Mouse (Mus musculus) limb, embryonic 12.5 days (tissue): ENCODE measurements around the gene Btn2a2. TPM values are rescaled to one million over a fixed set of nuclear protein-coding genes. Genes with fewer than 3 reads are reported as not detected.

Experiments
- ATAC-seq: fragments of 200-750 bp; cut with Nextera tagmentation; 2 replicates; pipeline ENCODE4 v1.8.0; 2017; ENCODE audit warnings: low read depth, moderate TSS enrichment; ENCODE audit not compliant: insufficient number of reproducible peaks, insufficient read depth, low FRiP score, low TSS enrichment
- H3K27ac ChIP-seq: fragments of 300-500 bp; sonication (generic); 2 replicates; pipeline ENCODE4 v1.5.1; 2016; ENCODE audit warnings: mild to moderate bottlenecking, moderate library complexity
- H3K27me3 ChIP-seq: fragments of 300-500 bp; sonication (generic); 2 replicates; pipeline ENCODE4 v1.6.1; 2016; ENCODE audit warnings: mild to moderate bottlenecking, moderate library complexity
- H3K36me3 ChIP-seq: fragments of 300-500 bp; sonication (generic); 2 replicates; pipeline ENCODE4 v1.6.1; 2016; ENCODE audit warnings: mild to moderate bottlenecking, moderate library complexity
- H3K4me1 ChIP-seq: fragments of 300-500 bp; sonication (generic); replicated peaks from 2 replicates; pipeline ENCODE4 v1.6.1; 2016
- H3K4me2 ChIP-seq: fragments of 300-500 bp; sonication (generic); 2 replicates; pipeline ENCODE4 v1.6.1; 2016; ENCODE audit warnings: mild to moderate bottlenecking, moderate library complexity
- H3K4me3 ChIP-seq: fragments of 300-500 bp; sonication (generic); replicated peaks from 2 replicates; pipeline ENCODE4 v1.5.1; 2016; ENCODE audit warnings: mild to moderate bottlenecking
- H3K9ac ChIP-seq: fragments of 300-500 bp; sonication (generic); replicated peaks from 2 replicates; pipeline ENCODE4 v1.6.1; 2016; ENCODE audit warnings: mild to moderate bottlenecking, moderate library complexity
- H3K9me3 ChIP-seq: fragments of 300-500 bp; sonication (generic); 2 replicates; pipeline ENCODE4 v1.6.1; 2016; ENCODE audit warnings: mild to moderate bottlenecking, moderate library complexity
- WGBS: fragments of 180-500 bp; shearing (Covaris S2); methylation state at CpG from one replicate; pipeline ENCODE4 v1.1.7; 2016; 5-methylcytosine and 5-hydroxymethylcytosine counted together
- polyA plus RNA-seq: library from polyadenylated mRNA; unstranded; fragments of >200 nt; fragmentation: Nextera tagmentation; extraction: Ambion mirVana; gene quantifications from 2 replicates; pipeline ENCODE4 v1.2.1, GENCODE M21; 2016

Btn2a2 gene
- polyA plus RNA-seq, 1 experiment from 2014 or later = 1.9 TPM

DNA sequence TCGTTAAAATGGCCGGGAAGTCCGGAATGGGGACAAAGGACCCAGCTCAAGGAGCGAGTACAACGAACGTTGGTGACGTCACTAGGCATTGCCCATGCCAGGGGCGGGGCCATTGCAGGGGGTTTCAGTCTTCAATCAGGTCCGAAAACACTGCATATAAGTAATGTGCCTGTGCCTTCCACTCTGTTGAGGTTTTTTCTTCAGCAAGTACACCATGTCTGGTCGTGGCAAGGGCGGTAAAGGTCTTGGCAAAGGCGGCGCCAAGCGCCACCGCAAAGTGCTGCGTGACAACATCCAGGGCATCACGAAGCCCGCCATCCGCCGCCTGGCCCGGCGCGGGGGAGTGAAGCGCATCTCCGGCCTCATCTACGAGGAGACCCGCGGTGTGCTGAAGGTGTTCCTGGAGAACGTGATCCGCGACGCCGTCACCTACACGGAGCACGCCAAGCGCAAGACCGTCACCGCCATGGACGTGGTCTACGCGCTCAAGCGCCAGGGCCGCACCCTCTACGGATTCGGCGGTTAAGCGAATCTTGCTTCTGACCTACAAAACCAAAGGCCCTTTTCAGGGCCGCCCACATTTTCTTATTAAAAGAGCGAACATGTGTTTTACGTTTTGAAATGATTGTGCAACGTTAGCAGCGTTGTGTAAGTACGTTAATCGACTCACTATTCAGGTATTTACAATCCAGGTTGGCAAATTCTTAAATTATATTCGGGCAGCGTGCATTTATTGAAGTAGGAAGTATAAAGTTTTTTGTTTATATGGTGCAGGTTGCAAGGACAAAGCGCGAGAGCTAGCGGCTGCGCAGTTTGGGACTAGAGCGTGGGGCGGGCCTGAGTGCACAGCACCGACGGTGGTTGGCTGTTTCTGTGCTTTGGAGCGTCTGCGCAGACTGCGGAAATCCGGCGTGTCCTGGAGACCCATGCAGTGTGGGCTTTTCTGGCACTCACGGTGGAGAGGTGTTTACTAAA, 42.5 kb upstream of the Btn2a2 start, which contains the start of gene Hist1h4h:
TSS of gene Hist1h4h (plus strand) at position 150 of the 975 bp plus-strand sequence.
- Histone ChIP-seq H3K4me2 (peak within 1 kb of the TSS; percentile 69), H3K9me3 (no peaks in the 10 kb centered on the region), H3K9ac (peak within 1 kb of the TSS; percentile 82), H3K4me3 (peak within 1 kb of the TSS; percentile 50), H3K27me3 (no peaks in the 10 kb centered on the region), H3K4me1 (peaks cover 27% of the 10 kb centered on the region), H3K27ac (peak within 1 kb of the TSS; percentile 98), H3K36me3 (no peaks in the 10 kb centered on the region)
- peak; percentile 78 for ATAC-seq
- under 1% methylated on average over 65 of the region's 70 CpGs for WGBS

DNA sequence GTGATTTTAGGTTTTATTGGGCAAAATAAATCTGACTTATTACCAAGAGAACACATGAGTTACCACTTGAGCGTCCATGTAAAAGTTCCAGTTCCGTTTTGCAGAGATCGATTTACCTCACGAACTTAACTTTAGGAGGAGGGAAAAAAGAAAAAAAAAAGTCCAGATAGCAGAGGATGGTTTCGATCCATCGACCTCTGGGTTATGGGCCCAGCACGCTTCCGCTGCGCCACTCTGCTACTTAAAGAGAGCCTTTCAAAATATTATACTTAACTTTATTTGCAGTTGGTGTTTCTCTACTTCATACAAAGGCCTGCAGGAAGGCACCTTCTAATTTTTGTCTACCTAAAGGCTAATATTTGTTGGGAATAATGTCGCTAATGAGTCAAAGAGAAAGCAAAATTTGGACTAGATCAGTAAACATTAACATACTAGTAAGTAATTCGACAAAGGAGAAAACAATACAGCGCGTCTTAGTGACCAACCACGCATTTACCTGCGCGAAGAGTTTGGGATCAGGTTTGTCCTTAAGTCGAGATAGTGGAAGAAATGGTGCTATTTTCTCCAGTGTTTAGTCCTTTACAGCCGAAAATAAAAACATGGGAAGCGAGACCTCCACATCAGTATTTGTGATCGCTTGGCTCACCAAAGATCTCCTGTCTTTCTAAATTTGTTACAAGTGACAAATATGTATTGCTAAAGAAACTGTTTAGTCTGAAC, 41.7 kb upstream of the Btn2a2 start:
- Histone ChIP-seq H3K9ac (peak overlapping the region; percentile 82), H3K4me3 (peak overlapping the region; percentile 50), H3K36me3 (no peaks in the 10 kb centered on the region), H3K4me2 (peak overlapping the region; percentile 69), H3K4me1 (peaks cover 29% of the 10 kb centered on the region), H3K27ac (peak overlapping the region; percentile 98), H3K9me3 (no peaks in the 10 kb centered on the region), H3K27me3 (no peaks in the 10 kb centered on the region)
- ATAC-seq = no peak
- under 1% methylated on average over 20 of the region's 20 CpGs for whole genome bisulfite sequencing

DNA sequence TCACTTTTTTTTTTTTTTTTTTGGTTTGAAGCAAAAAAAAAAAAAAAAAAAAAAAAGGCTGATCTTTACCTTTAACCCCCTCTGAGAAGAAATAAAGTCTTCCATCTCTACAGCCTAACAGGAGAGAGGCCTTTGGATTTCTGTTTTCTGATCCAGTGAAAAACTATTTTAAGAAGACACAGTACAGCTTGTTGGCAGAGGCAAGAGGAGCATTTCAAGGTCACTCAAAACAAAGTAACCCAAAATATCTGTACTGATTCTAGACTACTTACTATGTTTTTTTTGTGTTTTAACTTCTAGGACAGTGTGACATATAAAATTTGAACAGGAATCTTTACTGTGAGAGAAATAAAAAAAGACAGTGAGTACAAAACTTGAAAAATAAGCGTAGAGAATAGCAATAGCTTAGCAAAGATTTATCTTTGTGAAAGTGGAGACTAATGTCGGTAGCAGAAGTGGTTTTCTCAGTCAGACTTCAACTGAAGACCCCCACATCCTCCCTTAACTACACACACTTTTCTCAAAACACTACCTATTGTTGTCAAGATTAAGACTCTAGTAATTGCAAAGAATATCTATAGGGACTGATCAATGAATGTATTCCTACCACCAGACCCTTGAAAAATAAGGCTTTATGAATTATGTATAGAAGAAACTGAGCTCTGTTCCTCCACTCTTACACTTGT, 41.0 kb upstream of the Btn2a2 start:
- peak overlapping the region; percentile 82 for H3K9ac ChIP-seq
- WGBS = 25% methylated on average over 2 of the region's 2 CpGs

DNA sequence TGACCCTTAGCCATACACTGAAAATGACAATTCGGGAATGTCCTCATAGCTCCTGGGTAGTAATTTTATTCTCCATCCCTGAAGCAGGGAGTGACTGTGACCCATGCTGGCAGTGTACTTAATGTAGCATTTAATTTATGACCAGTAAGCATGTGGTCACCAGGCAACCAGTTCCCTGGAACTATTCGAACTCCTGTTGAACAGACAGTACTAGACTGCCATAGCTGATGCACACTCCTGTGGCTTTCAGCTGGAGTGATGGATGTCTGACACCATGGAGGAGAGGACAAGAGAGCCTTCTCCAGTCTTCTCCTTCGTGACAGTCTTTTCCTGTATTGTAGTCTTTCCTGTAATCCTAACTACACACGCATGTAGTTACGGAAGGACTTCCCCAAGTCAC, 40.3 kb upstream of the Btn2a2 start:
- peak overlapping the region; percentile 12 for H3K4me3 ChIP-seq
- ATAC-seq = no peak
- H3K27ac ChIP-seq = 0 out of 2 replicates have a peak overlapping the region, but pooled peaks have one; percentile 7
- no peaks in the 10 kb centered on the region for H3K36me3 ChIP-seq
- peaks cover 25% of the 10 kb centered on the region for H3K4me1 ChIP-seq
- no peaks in the 10 kb centered on the region for H3K27me3 ChIP-seq
- no peaks in the 10 kb centered on the region for H3K9me3 ChIP-seq
- H3K4me2 ChIP-seq = peak overlapping the region; percentile 69
- H3K9ac ChIP-seq = no peak overlapping the region
- 69% methylated on average over 5 of the region's 5 CpGs for WGBS

More for the DNA sequence above, 41.0 kb upstream of the Btn2a2 start:
- no peaks in the 10 kb centered on the region for H3K36me3 ChIP-seq
- no peaks in the 10 kb centered on the region for H3K27me3 ChIP-seq
- peak overlapping the region; percentile 50 for H3K4me3 ChIP-seq
- peak overlapping the region; percentile 98 for H3K27ac ChIP-seq
- peak overlapping the region; percentile 69 for H3K4me2 ChIP-seq
- no peaks in the 10 kb centered on the region for H3K9me3 ChIP-seq
- peaks cover 28% of the 10 kb centered on the region for H3K4me1 ChIP-seq
- ATAC-seq = no peak

DNA sequence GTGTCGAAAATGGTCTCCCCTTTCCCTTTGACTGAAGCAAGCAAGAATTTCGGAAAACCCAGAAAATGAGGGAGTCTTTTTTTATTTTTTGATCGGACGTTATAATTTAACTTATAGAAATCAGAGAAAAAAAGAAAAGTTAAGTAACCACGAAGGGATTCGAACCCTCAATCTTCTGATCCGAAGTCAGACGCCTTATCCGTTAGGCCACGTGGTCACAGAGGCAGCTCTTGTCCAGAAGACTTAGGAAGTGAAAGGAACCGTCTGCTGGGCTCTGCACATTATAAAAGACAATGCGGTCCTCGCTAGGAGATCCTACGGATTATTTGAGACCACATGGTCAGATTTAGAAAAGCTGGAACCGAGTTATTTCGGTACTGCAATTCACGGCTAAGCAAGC, 37.7 kb upstream of the Btn2a2 start:
- no peaks in the 10 kb centered on the region for H3K27me3 ChIP-seq
- peaks cover 12% of the 10 kb centered on the region; the same call in 1 of the 2 replicates for H3K4me1 ChIP-seq
- peak overlapping the region; percentile 57 for H3K4me2 ChIP-seq
- H3K9ac ChIP-seq = peak overlapping the region; percentile 32; the same call in 1 of the 2 replicates
- peak overlapping the region; percentile 39 for H3K4me3 ChIP-seq
- no peaks in the 10 kb centered on the region for H3K9me3 ChIP-seq
- WGBS = under 1% methylated on average over 17 of the region's 17 CpGs
- ATAC-seq = no peak
- H3K36me3 ChIP-seq = no peaks in the 10 kb centered on the region
- peak overlapping the region; percentile 31; the same call in 1 of the 2 replicates for H3K27ac ChIP-seq

DNA sequence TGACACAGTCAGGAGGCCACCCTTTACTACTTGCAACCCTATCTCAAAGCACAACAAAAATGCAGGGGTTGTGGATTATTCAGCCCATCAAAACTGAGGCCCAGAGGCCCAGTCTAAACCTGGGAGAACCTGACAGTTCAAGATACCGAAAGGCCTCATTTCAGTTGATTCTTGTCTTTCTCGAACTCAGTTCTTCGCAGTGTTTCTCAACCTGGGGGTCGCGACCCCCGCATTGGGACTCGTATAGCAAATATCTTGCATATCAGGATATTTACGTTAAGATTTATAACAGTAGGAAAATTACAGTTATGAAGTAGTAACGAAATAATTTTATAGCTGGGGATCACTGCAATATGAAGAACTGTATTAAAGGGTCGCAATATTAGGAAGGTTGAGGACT, 37.2 kb upstream of the Btn2a2 start:
- H3K9me3 ChIP-seq = no peaks in the 10 kb centered on the region
- no peaks in the 10 kb centered on the region for H3K27me3 ChIP-seq
- H3K27ac ChIP-seq = no peak overlapping the region
- H3K4me1 ChIP-seq = peaks cover 12% of the 10 kb centered on the region; the same call in 1 of the 2 replicates
- no peaks in the 10 kb centered on the region for H3K36me3 ChIP-seq
- no peak overlapping the region; the same call in 1 of the 2 replicates for H3K9ac ChIP-seq
- WGBS = 2% methylated on average over 10 of the region's 10 CpGs
- H3K4me3 ChIP-seq = peak overlapping the region; percentile 39
- no peak for ATAC-seq
- H3K4me2 ChIP-seq = peak overlapping the region; percentile 57

DNA sequence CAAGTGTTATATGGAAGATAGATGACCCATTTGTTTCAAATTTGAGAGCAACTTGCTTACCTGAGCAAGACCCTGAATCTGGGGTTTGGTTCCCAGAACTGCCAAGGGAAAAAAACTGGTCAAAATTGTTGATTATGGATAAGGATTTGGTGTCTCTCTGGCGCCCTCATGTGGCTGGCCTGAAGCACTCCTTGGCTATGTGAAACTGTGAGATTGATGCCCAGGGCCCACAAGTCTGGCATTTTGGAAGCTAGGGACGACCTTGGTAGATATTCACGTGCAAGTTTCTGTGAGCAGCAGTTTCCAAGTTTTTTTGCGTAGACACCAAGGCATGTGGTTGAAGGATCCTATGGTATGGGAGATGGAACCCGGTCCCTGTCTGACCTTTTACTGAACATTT, 36.0 kb upstream of the Btn2a2 start:
- Histone ChIP-seq H3K27ac (no peak overlapping the region), H3K36me3 (no peaks in the 10 kb centered on the region), H3K4me1 (peaks cover 12% of the 10 kb centered on the region; the same call in 1 of the 2 replicates), H3K4me3 (no peak overlapping the region), H3K9ac (no peak overlapping the region), H3K4me2 (peak overlapping the region; percentile 9; the same call in 1 of the 2 replicates), H3K9me3 (no peaks in the 10 kb centered on the region), H3K27me3 (no peaks in the 10 kb centered on the region)
- no peak for ATAC-seq
- 6% methylated on average over 5 of the region's 5 CpGs for WGBS

DNA sequence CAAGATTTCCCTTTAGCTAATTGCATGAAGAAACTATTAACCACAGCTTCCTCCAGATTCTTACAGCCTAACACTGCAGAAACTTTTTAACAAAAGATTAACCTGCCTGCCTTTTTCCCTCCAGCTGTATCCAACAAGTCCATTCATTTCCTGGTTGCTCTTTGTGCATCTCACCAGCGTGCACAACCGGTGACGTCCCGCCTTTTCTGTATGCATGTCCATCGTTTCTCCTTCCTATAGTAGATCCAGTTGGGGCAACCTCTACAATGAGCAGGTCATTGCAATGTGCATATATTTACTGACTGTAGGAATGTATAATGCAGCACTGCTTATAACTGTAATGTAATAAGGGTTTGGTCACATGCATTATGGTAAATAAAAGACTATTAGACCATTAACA, 35.3 kb upstream of the Btn2a2 start:
- Histone ChIP-seq H3K27me3 (no peaks in the 10 kb centered on the region), H3K27ac (no peak overlapping the region), H3K4me1 (peaks cover 10% of the 10 kb centered on the region; the same call in 1 of the 2 replicates), H3K36me3 (no peaks in the 10 kb centered on the region), H3K9ac (no peak overlapping the region), H3K4me2 (no peak overlapping the region), H3K4me3 (no peak overlapping the region), H3K9me3 (no peaks in the 10 kb centered on the region)
- WGBS = 64% methylated on average over 5 of the region's 5 CpGs
- no peak for ATAC-seq

DNA sequence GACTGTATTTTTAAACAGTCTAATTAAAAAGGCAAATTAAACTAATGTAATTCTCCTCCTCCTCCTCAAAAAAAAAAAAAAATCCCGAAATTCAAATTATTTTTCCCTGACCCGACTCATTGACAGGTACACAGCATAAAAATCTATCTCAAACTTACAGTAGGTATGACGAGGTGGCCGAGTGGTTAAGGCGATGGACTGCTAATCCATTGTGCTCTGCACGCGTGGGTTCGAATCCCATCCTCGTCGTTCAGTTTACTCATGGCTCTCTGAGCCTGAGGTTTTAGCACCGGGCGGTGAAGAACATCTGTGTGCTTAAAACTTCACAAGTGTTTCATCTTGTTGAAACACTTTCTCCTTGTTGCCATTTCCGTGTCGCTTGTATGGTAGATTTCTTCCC, 33.0 kb upstream of the Btn2a2 start:
- peak overlapping the region; percentile 36 for H3K4me2 ChIP-seq
- WGBS = under 1% methylated on average over 14 of the region's 14 CpGs
- H3K4me3 ChIP-seq = peak overlapping the region; percentile 12
- peaks cover 5% of the 10 kb centered on the region; the same call in 1 of the 2 replicates for H3K4me1 ChIP-seq
- no peaks in the 10 kb centered on the region for H3K36me3 ChIP-seq
- ATAC-seq = no peak
- no peak overlapping the region for H3K9ac ChIP-seq
- no peak overlapping the region for H3K27ac ChIP-seq
- H3K9me3 ChIP-seq = no peaks in the 10 kb centered on the region
- H3K27me3 ChIP-seq = no peaks in the 10 kb centered on the region

DNA sequence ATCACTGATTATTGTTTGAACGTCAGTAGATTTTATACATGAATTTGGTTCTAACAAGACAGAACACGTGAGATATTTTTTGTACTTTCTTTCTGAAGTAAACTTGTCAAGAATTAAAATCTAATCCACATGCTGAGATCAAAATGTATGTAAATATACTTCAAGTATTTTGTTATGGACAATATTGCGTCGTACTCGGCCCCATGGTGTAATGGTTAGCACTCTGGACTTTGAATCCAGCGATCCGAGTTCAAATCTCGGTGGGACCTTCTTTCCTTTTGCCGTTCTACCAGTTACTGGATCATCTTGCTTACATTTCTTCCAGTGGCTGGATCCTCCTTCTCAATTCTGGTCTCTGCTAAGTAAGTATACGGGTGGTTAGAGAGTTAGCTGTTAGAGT, 30.8 kb upstream of the Btn2a2 start:
- no peaks in the 10 kb centered on the region; the same call in 1 of the 2 replicates for H3K4me1 ChIP-seq
- ATAC-seq = no peak
- H3K4me3 ChIP-seq = peak overlapping the region; percentile 48
- peak overlapping the region; percentile 75 for H3K4me2 ChIP-seq
- WGBS = under 1% methylated on average over 10 of the region's 10 CpGs
- no peak overlapping the region for H3K9ac ChIP-seq
- H3K27me3 ChIP-seq = no peaks in the 10 kb centered on the region
- no peaks in the 10 kb centered on the region for H3K36me3 ChIP-seq
- H3K9me3 ChIP-seq = no peaks in the 10 kb centered on the region
- peak overlapping the region; percentile 45; the same call in 1 of the 2 replicates for H3K27ac ChIP-seq
